Mouse (Mus musculus) neutrophil, adult 5-6 weeks (primary cell): ENCODE data around the gene Tead2. TPM values are rescaled to one million over a fixed set of nuclear protein-coding genes. Genes with fewer than 3 reads are reported as not detected.

Experiments used
- ATAC-seq: fragments of 151-379, 151-347 bp; 2 replicates; pipeline ENCODE4 v1.8.0; 2017; ENCODE audit warnings: mild to moderate bottlenecking, moderate TSS enrichment; ENCODE audit not compliant: insufficient number of reproducible peaks, poor library complexity, low FRiP score, severe bottlenecking; ENCODE audit errors: extremely low read depth
- total RNA-seq: library from RNA; stranded (forward); fragments of 200-1000 nt; gene quantifications from 2 replicates; pipeline ENCODE4 v1.2.3, GENCODE M21; 2017

Gene Tead2
- total RNA-seq, 1 experiment from 2014 or later, result not detected

DNA sequence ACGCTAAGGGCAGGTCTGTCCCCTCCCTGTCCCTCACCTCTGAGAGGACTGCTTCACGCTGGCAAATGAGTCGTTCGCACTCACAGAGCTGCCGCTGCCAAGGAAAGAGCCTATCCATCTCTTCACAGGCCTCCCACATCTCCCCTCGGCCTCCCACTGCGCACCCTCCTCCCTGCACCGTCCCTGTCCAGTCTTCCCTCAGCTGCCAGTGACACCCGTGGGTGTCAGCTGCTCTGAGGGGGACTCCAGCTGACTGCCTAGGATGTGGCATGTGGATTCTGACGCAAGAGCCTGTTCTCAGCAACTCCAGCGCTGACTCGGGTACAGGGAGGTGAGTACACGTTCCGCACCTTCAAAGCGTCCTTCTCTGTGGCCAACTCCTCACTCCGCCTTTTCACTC lies 26.0 kb upstream of the Tead2 start:
- no peak for ATAC-seq

DNA sequence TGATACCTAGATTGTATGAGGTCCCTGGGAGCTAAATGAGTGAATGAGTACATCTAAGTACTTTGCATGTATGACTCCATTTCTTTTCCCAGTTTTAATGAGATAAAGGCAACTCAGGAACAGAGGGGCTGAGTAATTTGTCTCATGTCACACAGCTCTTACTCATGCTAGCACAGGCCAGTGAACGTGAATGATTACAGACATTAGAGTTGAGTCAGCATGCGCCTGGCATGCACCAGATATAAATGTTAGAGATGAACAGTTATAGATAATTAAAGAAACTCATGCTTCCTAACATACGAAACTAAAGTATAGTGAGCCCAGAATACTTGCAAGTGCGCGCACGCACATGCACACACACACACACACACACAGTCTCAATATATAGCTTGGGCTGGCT lies 25.4 kb upstream of the Tead2 start:
- ATAC-seq, result no peak

DNA sequence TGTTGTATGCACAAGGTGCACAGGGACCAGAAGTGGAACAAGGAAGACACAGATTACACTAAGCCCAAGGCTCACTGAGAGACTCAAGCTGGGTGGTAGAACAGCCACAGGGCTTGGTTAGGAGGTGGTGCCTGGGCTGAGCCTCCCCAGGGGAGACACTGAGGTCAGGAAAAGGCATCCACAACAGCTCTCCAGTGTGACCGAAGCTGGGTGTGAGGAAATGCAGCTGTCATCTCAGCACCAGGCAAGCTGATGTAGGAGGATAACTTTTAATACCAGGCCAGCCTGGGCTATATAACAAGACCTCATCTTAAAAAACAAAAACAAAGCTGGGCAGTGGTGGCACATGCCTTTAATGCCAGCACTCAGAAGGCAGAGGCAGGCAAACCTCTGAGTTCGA lies 24.4 kb upstream of the Tead2 start:
- no peak for ATAC-seq

DNA sequence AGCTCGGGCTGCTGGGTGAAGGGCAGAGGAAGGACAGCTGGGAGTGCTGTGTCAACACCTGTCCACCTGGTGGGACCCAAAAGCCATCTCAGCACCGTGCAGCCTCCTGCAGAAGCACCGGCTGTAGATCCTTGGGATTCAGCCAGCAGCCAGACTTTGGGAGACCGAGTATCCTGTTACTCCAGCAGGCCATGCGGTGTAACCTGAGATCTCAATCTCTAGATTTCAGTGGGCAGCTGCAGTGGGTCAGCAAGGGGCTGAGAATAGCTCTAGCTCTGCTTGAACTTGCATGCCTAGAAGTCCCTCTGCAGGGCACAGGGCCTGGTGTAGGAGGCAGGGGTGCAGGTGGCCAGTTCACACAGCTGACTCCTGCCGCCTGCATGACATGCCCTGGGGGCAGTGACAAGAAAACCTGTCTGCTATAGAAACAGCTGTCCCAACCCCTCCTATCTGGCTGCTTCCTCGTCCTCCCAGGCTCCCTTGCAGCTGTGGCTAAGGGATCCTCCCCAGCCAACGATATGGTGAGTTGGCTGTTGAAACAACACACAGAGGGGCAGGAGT lies 23.7 kb upstream of the Tead2 start:
- no peak for ATAC-seq

DNA sequence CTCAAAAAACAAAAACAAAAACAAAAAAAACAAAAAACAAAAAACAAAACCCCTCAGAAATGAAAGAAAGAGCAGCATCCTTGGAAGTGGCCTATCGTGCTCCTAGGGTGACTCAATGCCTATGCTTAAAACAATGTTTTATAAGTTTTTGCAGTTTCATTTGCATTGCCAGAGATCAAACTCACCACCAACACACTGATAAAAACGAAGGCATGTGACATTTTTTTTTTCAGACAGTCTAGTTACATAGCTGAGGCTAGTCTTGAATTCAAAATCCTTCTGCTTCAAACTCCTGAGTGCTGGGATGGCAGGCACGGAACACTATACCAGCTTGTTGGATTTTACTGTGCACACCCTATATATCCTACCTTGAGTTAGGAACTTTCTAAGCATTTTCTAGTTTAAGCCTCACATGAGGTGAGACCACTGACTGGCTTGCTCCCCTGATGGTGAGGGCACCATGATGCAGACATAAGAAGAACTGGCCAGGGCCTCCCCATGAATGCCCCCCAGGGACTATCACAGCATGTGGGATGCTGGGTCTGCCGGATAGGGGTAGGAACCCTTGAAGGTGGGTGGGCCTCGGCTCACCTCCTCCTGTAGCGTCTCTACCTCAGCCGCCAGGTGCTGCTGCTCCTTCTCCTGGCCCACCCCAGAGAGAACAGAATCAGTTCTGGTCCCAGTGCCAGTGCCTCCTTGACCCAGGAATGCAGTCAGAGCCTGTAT lies 22.8 kb upstream of the Tead2 start:
- ATAC-seq, result no peak

DNA sequence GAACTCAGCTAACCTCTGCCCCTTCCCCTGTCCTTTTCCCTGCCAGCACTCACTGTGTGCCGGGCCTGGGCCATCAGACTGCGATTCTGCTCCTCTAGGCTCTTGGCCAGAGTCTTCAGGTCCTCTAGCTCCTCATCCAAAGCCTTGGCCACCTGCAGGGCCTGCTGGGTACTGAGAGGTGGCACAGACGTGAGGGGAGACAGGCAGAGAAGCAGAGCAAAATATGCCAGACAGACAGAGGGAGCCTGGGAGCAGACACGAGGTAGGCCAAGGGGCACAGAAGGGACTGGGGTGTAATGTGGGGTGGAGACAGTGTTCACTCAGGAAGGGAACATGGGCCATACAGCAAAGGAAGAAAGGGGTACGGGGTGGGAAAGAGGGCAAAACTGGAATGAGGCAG lies 22.1 kb upstream of the Tead2 start:
- no peak for ATAC-seq

DNA sequence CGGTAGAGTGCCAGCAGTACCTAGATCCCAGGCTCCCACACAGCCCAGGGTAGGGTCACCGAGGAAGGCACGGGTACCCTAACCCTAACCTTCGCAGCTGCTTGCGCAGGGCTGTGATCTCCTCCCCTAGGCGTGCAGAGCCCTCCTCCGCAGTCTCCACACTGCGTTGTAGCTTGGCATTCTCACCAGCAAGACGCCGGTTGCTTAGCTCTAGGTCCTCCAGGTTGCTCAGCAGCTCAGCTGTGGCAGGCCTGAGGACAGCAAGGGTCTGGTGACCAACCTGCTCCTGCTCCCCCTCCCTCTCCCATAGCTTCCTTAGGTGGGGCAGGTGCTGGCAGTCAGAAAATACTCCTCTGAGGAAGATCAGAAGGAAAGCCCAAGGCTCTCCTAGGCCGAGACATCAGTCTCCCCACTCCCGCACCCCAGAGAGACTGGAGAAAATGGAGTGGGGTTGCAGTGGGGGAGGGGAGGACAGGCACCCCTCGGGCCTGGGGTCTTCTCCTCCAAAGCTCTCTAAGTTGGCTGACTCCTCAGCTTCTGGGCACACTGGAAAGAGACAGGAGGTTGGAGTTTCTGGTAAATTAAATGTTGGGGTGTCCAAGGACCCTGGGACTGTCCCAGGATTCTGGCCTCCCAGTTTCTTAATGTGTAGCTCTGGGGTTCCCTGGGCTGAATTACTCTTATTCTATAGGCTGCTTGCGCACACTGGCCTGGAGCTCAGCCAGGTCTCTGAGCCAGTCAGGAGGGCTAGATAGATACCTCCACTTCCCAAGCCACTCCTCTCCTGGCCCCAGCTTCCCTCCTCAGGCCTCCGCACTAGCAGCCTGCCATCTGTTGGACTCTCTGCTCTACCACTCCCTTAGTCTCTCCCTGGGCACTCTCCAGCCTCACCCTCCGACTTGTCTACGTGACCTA lies 21.4 kb upstream of the Tead2 start:
- ATAC-seq, result no peak

DNA sequence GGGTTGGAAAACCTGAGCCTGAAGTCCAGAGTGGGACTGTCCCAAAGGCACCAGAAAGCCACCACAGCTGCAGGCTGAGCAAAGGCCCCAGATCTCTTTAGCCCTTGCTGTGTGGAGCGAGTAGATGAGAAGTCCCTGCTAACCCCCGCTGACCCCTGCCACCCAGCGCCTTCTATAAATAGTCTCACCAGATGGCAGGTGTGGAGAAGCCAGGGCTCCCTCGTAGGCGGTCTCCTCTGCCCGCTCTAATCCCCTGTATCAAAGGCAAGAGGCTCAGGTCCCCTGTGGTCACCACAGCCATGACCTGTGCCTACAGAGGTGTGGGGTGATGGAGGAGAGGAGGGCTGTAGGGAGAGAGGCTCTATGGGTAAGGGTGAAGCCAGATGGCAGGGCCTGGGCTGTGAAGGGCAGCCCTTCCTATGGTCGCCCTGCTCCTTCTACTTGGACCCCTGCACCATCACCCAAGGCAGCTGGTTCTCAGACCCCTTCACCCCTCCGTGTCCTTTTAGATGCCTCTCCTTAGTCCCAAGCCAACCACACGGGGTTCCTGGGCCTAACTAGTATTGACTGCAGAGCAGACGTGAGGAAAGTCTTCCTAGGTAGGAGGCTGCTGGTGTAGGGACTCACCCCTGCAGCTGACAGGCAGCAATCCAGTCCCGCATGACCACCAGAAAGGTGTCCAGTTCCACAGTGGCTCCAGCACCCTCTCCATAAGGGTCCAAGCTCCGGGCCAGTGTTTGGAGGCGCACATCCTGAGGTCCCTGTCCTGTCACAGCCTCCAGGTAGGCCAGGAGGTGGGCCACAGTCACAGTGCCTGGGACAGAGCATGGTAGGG lies 20.0 kb upstream of the Tead2 start:
- no peak for ATAC-seq

DNA sequence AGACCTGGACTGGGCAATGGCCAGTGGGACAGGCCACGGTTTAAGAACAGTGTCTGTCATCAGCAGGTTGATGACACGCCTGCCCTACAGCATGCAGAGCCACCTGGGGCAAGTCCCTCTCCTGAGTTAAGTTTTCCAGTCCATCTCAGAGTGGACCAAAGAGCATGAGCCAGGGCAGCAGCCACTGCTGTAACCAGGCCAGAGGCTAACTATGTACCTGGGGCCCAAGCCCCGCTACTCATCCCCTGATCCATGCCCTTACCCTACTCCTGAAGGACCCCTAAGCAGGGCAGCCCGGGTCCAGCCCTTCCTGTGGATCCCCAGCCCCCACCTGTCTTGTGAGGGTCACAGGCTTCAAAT lies 19.4 kb upstream of the Tead2 start:
- ATAC-seq, result no peak

DNA sequence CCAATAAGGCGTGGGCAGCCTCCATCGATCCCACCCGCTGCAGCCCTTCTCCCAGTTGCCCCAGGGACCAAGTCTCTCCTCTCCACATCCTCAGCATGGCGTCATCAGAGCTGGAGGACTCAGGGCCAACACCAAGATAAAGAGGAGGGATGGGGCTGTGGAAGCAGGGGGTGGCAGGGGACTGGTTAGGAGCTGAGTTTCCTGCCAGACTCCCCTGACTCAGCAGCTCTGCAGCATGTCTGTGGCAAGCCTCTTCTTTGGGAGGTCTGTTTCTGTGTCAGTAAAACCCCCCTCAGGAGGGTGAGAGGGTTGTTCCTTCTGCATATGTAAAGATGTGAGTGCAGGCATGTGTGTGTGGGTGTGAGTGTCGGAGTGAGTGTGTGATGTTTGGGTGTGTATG lies 18.6 kb upstream of the Tead2 start:
- ATAC-seq, result no peak

DNA sequence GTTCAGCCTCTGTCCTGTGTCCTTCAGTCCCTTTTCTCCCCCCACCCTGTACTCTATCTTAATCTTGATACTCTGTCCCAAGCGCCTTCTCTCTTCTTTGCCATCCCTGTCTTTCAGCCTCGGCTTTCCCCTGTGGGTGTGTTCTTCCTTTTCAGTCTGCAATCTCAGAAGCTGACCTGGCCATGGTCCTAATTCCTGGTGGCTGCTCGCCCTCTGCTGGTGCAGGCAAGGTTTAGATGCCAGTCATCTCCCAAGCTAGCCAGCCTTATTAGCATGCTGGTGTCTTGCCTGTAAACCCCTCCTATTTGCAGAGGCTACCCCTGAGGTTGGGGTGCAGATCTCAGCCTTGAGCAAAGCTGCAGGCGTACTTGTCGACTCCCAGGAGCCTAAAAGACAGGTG lies 17.1 kb upstream of the Tead2 start:
- peak; percentile 39; the same call in 1 of the 2 replicates for ATAC-seq

DNA sequence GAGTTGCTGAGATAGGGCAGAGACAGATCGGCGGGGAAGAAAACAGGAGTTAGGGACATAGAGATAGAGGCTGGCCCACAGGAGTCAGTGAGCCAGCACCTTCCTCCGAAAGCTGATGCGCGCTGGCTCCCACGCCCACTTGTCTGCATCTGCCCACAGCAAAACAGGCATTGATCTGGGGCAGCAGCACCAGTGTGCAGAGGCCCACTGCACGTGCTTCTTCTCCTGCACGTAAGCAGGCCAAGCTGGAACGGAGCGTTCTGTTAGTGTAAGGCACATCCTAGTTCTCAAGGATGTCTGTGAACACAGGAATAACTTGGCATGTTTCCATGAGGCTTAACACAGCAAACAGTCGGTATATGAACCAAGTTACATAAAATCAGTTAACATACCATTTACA lies 16.6 kb upstream of the Tead2 start:
- no peak for ATAC-seq

DNA sequence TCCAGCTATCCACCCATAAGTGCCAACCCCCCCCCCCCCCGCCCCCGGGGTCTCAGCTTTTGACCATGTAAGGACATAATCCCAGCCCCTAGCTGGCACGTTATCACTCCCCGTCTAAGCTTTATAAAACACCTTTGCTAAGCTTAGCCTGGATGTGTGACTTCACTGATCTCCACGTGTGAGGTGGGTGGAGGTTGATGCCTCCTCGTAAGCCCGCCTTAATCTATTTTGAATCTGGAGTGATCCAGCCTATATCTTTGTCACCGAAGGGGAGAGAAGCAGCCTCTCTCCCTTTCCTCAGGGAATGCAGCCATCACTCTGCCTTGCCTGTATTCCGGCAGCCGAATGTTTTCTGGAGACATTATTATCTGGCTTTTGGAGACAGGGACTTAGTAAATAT lies 12.9 kb upstream of the Tead2 start:
- ATAC-seq, result no peak

DNA sequence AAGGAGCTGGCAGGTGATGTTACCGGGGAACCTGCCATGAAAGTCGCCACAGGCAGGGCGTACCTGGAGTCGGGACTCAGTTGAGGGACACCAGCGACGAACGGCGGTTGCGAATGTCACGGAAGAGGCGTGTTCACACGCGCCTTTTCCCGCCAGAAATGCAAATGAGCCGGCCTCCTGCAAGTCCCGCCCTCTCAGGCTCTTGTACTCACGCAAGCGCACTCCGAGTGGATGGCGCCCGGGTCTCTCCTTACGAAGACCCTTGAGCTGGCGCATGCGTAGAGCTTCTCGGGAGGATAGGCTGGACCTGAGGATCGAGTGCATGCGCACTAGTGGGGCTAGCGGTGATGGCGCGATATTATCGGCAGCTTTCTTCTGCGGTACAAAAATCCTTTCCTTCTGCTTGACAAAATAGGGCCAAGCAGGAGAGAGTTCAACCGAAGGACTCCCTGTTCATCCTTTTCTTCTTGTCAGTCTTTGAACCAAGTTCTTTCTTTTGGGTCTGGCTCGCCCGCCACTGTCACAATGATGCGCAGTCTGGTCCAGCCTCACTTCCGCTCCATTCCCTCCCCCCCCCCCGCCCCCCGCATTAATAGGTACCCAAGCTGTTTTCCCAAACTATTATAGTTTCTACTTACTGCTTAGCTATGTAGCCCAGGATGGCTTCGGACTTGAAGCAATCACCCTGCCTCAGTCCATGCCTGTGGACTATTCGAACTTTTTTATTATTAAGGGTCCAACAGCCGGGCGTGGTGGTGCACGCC lies 11.0 kb upstream of the Tead2 start, which contains the start of gene Ccdc155:
TSS of gene Ccdc155 (minus strand) at position 513 of the 764 bp plus-strand sequence.
- ATAC-seq, result peak; percentile 82

DNA sequence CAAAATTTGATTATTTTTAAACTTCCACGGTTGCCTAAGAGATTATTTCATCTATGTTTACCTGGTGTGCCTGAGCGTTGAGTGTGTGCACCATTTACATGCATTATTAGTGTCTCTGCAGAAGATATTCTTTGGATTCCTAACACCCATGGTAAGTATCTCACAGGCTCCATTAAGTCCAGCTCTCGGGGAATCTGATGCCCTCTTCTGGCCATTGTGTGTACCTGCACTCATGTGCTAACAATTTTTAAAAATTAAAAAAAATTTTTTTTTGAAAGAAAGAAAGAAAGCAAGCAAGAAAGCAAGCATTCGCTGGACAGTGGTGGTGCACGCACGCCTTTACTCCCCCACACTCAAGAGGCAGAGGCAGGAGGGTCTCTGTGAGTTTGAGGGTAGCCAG lies 7.3 kb upstream of the Tead2 start:
- no peak for ATAC-seq

DNA sequence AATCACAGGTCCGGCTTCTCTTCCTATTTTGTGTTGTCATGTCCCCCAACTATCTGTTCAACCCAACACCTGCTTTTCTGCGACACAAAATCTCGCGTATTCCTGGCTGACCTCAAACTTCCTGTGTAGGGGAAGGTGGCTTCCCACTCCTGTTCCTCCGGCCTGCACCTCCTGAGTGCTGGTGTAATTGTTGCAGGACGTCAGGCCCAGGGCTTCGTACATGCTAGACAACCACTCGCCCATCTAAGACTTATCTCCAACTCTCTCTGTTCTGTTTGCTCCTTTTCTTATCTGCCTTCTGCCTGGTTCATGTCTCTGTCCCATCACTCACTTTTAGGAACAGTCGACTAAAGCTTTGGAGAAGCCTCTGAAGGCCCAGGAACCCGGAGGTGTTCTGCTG lies 4.5 kb upstream of the Tead2 start:
- ATAC-seq, result no peak

DNA sequence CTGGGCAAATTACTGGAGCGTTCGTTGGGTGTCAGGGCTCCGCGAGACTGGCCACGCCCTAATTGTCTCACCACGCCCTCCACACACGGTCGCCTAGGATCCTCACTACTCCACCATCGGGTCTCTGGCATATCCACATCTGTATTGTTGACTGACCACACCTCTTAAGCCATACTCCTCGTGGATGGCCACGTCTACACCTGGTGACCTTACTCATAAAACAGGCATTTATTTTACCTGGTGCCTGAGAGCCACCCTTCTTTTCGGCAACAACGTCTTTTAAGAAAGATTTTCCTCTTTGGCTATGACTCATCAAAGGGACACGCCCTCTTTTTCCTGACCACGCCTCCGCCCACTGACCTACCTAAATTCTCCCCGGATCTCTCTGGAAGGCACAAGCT lies 3.7 kb upstream of the Tead2 start, which contains the start of gene Dkkl1:
TSS of gene Dkkl1 (minus strand) at position 297 of the 401 bp plus-strand sequence.
- ATAC-seq, result peak; percentile 58; the same call in 1 of the 2 replicates

DNA sequence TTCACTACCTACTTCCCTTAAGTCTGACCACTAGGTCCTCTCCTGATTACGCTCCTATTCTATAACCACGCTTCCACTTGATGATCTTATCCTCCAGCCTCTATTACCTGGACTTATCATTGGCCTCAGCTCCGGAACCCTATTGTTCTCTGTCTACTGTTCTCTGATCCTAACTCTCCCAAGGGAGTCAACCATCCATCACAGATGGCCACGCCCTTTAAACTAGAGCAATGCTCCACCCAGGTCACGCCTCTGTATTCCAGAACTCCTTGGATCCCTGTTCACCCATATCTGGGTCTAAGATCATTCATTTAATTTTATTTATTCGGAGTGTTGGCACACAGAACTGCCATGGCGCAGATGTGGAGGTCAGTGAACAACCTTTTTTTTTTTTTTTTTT lies 3.2 kb upstream of the Tead2 start:
- ATAC-seq, result no peak
